Mouse (Mus musculus): ENCODE results near the gene Mrpl49.

Gene Mrpl49

DNA sequence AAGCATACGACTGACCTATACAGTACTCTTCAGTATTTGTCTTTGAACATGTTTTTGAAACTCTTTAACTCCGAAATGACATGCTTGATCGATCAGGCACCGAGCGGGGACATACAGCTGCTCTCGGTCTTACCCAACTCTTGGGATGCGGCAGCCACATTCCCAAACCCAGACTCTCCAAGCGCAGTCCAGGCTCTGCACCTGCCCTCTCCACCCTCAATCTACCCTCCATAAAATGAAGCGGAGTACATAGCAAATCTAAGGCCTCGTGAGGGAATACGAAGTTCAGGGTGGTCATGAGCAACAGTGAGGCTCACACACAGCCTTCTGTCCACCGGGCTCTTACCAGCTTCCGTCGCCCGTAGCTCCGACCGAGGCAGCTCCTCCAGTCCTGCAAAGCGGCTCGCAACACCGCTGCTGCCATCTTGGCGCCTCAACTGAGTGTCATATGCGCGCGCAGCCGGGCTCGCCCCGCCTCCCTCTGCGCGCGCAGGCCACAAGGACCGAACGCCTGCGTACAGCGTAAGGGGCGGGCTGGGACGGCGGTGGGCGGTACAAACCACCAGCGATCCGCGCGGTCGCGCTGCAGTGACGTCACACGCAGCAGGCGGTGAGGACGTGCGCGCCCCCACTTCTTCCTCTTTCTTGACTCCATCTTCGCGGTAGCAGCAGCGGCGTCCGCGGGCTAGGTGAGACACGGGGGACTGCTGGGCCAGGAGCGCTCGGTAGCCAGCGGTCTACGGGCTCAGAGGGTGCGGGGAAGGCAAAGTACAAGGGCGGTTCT lies at the start of gene Mrpl49, which contains the start of gene Fau:
Mrpl49 (minus strand) TSS at position 473 of the 784 bp plus-strand sequence.
Fau (plus strand) TSS at position 532 of the 784 bp plus-strand sequence.
- peak; percentile 98 to 99 for DNase-seq (ENCODE audit: low spot score in 2 of 2)

DNA sequence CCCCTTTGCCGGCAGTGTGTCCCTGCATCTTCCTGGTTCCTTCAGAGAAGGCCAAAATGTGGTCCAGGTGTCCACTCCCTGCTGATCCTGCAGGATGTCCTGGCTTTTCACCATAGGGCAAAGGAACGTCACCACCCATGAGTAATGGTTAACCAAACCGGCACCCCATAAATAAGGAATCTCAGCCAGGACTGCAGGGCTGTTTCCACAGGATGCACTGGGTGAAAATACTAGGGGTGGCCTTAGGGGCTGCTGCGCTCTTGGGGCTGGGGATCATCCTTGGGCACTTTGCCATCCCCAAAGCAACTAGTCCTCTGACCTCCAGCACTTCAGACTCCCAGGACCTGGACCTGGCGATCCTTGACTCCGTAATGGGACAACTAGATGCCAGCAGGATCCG lies 48.0 kb upstream of the Mrpl49 start, which contains the start of gene Naaladl1:
Naaladl1 (plus strand) TSS at position 197 of the 400 bp plus-strand sequence.
- no peak for DNase-seq (ENCODE audit: low spot score in 2 of 2)

DNA sequence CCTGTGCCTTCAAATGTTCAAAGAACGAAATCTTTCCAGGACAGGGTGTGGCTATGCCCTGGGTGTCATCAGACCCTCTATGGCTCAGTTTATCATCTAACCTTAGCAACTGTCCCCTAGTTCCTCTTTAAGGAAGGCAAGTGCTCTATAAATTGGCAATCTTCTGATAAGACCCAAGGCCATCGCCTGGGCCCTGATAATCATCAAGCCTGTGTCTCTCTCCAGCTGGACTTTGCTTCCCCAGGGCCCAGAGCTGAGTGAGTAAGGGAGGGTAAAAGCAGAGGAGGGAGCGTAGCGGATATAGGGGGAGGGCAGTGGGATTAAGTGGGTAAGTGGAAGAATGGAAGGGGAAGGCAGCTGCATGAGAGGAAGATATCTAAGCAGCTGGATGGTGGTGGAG lies 46.9 kb upstream of the Mrpl49 start:
- DNase-seq (ENCODE audit: low spot score in 2 of 2), result no peak

DNA sequence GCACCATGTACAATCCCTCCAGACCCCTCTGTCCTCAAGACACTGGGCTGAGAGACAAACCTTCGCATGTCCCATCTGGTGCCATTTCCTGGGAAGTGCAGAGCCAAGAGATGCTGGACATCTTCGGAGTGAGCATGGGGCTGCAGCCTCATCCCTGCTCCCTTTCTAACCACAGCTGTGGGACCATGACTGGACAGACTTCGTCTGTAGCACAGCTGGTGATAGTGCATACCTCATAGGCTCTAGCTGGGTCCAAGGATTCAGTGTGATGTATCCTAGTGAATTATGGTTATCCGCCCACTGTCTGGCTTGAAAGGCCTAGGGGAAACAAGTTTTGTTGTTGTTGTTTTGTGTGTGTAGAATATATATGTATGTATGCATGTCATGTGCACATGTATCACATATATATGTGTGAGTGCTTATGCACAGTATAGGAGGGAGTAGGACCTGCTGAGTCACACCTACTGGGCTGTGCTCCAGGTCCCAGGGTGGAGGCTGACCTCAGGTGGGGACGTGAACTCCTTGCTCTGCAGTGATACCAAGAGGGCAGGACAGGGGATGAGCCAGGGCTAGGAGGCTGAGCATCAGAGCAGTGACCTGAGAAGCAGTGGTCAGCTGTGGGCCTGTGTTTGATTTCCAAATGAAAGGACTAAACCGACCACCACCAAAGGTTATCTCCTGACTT lies 44.7 kb upstream of the Mrpl49 start:
- DNase-seq (ENCODE audit: low spot score in 2 of 2), result no peak

DNA sequence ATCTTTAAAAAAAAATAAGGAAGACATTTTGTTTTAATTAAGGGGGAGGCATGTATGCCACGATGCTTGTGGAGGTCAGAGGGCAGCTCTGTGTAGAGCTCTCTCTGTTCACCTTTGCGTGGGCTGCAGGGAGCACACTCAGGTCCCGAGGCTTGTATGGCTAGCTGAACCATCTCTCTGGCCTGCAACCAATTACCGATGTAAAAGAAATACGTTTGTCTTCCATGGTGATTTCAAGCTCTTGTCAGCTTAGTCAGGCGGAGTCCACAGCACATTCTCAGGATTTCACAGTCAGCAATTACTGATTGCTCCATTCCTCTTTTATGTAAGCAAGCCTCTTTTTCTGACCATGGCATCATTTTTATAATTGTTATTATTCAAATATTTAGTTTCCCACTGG lies 43.6 kb upstream of the Mrpl49 start:
- DNase-seq (ENCODE audit: low spot score in 2 of 2), result no peak

DNA sequence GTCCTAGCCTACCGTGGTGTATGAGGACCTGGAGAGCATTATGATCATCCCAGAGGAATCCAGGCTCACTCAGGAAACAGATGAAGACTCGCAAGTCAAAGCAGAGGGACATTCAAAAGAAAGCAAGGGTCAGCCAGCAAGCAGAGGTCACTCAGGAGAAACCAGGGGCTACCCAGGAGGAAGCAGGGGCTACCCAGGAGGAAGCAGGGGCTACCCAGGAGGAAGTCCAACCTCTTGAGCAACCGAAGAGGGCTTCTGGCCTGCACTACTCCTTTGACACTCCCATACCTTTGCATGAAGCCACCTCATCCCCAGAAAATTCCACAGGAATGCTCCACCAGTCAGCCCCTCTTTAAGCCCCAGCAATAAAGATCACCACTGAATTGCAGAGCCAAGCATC lies 40.3 kb upstream of the Mrpl49 start:
- DNase-seq (ENCODE audit: low spot score in 2 of 2), result no peak

DNA sequence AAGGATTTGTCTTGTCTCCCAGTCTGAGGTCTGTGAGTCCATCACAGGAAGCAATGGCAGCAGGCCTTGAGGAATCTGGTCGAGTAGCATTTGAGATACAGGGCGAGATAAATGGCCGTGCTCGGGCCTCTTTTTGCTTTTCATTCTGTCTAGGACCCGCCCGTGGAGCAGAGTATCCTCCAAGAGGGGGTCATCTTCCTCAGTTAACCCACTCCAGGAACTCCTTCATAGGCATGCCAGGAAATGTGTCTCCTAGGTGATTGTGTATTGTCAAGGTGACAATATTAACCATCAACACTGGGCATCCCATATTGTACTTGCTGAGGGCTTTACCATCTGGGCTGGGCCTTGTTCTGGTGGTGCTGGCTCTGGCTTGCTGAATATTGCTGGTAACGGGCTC lies 36.5 kb upstream of the Mrpl49 start, which contains the start of gene AC131692.1:
AC131692.1 (plus strand) TSS at position 301 of the 400 bp plus-strand sequence.
- DNase-seq (ENCODE audit: low spot score in 2 of 2), result no peak

DNA sequence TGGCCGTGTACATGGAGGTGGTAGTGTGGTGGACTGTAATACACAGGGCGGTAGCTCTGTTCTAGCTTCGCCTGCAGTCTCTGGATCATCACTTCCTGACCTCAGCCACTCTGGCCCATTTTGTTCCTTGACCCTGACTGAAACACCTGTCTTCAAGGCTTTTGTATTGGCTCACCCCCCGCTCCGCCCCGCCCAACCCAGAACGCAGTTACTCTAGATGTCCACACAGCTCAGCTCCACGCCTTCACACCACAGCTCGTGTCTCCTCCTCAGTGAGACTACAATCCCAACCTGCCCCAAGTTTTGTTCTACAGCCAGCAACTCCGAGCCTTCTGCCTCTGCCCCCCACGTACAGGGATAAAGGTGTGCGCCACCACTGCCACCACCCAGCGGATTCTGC lies 31.3 kb upstream of the Mrpl49 start:
- no peak for DNase-seq (ENCODE audit: low spot score in 2 of 2)

DNA sequence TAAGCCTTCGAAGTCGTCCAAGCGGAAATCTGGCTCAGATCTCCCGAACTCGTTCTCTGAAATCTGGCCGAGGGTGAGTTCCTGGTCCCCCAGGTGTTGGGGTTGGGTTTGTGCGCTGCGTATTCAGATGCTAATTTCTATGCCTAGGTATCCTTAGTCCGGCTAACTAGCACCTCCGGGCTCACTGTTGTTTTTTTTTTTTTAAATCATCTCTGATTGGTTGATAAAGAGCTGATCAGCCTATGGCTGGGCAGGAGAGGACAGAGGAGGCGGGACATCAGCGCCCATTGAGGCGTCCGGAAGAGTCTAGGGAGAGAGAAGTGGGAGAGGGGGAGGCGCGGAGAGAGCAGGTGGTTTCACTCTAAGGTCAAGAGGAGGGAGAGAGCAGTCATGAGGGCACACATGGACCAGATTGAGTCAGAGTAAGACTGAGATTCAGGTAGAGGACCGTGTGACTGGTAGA lies 27.9 kb upstream of the Mrpl49 start:
- DNase-seq (ENCODE audit: low spot score in 2 of 2), result peak; percentile 52 to 55

DNA sequence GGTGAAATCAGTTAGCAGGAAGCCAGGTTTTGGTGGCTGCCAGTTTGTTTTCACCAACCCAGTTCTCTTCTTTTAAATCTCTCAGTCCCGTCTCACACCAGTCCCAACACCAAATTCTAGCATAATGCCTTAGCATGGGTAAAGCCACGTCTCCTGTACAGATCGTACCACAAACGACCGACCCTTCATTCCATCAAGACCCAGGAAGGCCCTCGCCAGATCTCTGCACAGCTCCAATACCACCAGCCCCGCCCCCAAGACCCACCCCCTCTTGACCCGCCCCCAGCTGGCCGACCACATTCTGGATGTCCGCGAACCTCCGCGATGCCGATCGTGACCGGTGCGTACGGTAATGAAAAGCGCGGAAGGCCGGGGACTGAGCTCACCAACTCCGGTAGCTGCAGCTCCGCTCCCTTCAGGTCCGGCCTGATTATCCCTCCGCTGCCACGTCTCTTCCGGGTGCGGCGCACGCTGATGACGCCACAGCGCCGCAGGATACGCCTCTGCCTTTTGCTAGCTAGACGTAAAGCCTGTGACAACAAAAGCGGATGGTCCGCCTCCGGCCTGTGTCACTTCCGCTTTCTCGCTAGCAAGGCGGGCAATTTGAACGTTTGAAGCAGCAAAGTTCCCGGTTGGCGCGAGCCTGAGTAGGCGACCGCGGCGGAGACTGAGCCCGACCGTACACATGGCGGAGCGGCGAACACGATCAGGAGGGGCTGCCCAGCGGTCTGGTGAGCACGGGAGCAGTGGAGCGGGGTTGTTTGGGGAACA lies 27.1 kb upstream of the Mrpl49 start, which contains the start of the genes Zfpl1 and Cdca5:
Zfpl1 (minus strand) TSS at position 479 of the 771 bp plus-strand sequence.
Cdca5 (plus strand) TSS at position 506 of the 771 bp plus-strand sequence.
- peak; percentile 94 to 96 for DNase-seq (ENCODE audit: low spot score in 2 of 2)

DNA sequence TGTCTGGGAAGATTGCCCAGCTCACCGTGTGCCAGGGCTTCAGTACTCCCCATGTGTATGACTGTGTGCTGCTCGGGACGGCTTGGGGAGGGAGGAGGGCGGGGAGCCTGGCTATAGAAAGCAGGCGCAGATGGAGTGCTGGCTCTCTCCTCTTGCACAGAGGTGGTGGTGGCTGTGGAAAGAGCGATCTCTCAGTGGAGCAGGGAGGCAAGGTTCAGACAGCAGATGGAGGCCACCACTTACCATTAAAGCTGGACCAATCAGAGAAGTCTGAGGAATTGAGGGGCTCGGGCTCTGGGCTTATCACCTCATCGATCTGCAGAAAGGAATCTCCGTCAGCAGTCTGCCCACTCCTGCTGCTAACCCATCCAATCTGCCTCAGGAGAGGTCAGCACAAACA lies 24.6 kb upstream of the Mrpl49 start, which contains the start of gene Gm28374:
Gm28374 (minus strand) TSS at position 101 of the 400 bp plus-strand sequence.
- no peak for DNase-seq (ENCODE audit: low spot score in 2 of 2)

DNA sequence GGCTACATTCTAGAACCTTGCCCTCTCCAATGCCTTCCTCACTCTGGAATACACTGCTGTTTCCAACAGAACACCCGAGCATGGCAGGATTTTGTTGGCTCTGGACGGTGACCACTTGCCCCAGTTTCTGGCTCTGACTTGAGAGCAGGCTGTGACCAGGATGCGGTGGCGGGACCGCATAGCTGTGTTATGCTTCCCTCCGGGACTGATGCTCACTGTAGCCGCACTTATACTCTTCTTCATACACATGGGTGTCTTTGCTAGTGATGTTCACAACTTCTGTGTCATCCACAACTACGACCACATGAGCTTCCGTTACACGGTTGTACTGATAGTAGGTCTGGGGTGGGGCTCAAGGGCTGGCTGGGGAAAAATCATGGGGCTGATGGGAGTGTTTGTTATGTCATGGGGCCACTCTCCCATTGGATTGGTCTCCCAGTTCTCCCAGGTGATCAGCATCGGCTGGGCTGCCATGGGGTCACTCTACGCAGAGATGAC lies 22.4 kb upstream of the Mrpl49 start, which contains the start of gene Tmem262:
Tmem262 (plus strand) TSS at position 51 of the 498 bp plus-strand sequence.
- DNase-seq (ENCODE audit: low spot score in 2 of 2), result no peak

DNA sequence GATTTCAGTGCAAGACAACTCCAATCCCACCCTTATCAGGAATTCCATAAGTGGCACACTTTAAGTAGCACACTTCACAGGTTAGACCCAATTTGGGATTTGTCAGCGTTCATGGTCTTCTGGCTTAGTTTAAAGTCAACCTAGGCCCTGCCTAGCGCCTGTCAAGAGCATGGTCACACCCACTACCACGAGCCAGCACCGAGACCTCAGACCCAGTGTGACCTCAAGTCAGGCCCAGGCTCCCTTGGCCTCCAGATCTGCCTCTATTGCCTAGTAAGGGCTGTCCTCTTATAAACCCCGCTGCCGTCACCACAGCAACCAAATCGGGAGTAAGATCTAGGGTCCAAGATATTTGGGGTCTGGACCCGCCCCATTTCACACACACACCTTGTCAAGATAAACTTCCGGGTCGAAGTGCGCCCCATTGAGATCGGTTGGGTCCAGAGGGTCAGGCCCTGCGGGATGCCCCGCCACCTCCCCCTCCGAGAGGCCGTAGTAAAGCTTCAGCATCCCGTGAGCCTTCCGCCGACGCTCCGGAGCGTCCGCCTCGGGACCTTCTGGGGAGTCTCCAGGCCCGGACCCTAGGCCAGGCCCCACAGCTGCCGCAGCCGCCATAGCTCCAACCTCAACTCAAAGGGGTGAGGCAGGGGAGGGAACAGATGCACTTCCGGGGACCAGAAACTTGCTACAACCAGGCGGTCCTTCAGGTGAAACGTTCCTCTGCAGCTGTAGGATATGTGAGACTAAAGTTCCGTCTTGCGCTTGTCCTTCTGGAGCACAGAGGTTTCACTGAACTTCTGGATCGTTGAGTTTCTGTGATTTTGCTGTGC lies 19.2 kb upstream of the Mrpl49 start, which contains the start of gene Vps51:
Vps51 (minus strand) TSS at position 668 of the 830 bp plus-strand sequence.
- DNase-seq (ENCODE audit: low spot score in 2 of 2), result peak; percentile 79 to 81

DNA sequence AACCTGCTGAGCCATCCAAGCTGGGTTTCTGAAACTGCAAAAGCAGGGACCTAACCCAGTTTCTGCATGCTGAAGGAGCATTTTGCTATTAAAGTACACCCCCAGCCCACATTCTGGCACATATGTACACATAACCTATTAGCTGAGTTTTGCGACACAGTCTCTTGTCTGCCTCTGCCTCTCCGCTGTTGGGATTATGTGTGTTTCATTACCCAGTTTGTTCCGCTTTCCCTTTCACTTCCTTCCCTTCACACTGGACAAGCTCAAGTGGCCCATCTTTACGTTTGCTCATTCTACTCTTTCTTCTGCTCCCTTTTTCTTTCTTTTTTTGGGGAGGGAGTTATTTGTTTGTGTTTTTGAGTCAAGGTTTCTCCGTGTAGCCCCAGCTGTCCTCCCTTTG lies 16.3 kb upstream of the Mrpl49 start:
- DNase-seq (ENCODE audit: low spot score in 2 of 2), result no peak

DNA sequence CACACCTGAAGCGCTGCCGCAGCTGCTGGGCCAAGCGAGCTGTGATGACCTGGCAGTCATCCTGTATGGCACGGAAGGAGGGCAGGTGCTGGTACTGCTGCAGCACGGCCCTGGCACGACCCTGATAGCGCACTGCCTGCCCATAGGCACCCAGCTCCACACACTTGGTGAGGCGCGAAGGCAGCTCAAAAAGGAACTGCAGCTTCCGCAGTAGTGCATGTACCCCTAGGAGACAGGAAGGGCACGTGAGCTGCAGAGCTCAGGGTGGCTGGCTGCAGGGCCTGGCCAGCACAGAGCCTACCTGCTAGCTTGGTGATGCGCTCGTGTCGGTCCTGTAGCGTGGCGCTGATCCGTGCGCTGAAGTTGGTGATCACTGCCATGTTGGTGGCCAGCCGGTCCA lies 13.7 kb upstream of the Mrpl49 start:
- DNase-seq (ENCODE audit: low spot score in 2 of 2), result no peak

DNA sequence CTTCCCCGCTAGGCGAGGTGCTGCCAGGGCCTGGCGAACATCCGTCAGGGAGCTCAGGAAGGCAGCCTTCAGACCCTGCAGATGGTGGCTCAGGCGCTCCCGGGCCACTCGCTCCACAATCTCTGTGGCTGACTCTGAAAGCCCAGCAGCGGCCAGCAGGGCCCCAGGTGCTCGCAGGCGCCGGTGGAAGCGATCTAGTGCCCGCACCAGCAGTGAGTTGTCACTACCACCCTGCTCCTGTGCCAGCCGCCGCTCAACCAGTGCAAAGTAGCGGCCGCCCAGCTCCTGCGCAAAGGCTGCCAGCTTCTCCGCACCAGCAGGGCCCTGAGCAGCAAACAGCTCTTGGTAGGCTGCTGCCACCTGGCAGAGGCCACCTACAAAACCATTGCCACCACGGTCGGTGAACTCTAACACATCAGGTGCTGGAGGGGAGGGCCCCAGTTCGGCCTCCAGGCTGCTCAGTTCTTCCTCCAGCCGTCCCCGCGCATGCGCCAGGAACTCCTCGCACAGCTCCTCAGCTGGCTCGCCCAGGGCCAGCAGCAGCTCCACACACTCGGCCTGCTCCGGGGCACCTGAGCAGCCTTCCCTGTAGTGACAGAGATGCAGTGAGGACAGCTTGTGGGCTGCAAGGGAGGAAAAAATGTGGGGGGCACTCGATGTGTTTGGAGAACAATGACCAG lies 13.1 kb upstream of the Mrpl49 start:
- no peak for DNase-seq (ENCODE audit: low spot score in 2 of 2)

DNA sequence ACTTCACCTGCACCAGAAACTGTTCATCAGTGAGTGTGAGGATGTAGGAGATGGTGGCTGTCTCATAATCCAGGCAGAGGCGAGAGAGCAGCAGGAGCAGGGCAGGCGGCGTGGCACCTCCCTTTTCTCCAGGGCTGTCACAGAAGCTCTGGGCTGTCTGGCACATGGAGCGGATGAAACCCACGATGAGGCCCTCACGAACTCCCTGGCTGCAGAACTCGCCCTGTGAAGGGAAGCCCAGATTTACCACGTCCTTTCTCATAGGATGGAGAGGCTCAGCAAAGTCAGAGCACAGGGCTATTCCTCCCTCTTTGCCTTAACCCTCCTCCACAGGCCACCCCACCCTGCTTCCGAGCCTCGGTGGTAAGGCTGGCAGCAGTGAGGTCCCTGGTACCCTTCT lies 12.3 kb upstream of the Mrpl49 start:
- no peak for DNase-seq (ENCODE audit: low spot score in 2 of 2)

DNA sequence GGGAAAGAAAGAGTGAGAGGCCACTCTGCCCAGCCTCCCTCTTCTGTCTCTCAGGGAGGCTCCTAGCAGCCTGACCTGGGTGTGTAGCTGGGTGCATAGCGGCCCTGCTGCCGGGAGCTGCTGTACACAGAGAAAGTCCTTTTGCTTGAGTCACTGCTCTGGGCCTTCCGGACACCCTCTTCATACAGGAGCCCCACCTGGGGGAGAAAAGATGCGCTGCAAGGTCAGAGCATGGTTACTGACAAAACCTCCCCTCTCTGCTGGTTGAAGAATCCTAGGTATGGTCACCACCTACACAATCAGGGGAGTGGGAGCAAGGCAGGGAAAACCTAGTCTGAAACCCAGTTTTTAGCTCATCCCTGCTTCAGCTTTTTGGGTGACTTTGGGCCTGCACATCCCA lies 11.4 kb upstream of the Mrpl49 start:
- peak in 1 of 2 experiments; percentile 47 for DNase-seq (ENCODE audit: low spot score in 2 of 2)

DNA sequence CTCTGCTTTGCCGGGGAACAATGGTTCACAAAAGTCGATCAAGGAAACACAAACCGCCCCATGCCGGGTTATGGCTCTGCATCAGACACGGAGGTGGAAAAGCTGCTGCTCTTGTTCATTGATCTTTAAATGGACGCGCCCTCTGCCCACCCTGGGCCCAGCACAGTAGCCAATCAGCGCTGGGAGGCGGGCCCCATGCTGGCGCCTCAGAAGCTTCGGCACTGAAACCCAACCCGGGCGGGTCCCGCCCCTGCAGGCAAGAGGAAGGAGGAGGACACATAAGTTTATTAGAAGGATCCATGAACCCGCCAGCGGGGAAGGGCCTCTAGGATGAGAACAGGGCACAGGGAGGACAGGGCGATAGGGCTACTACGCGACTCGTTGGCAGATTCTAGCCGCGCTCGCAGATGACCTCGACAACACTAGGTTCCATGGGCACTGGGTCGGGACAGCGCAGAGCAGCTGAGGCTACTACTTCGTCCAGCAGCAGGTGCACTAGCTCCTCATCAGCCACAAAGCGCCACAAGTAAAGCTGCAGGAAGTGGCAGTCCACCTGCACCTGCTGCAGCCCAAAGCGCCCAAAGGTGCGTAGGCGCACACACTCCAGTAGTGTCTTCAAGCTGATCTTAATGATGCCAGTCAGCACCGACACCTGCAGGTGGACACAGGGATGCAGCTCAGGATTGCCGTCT lies 10.3 kb upstream of the Mrpl49 start, which contains the start of gene Tm7sf2:
Tm7sf2 (minus strand) TSS at position 650 of the 692 bp plus-strand sequence.
- peak; percentile 81 to 83 for DNase-seq (ENCODE audit: low spot score in 2 of 2)

Data from thymus, postnatal 10 days (tissue).